Mouse (Mus musculus): ENCODE measurements around the gene Rarb. TPM values are rescaled to one million over a fixed set of nuclear protein-coding genes. Genes with fewer than 3 reads are reported as not detected.
"Not testable (repeated sequence)": the region's sequence is repeated elsewhere in the genome, so short reads cannot be mapped to it uniquely, and the experiment has no call there.

Rarb gene
- polyA plus RNA-seq, 1 experiment from 2014 or later: 25.2 TPM

- Histone ChIP-seq H3K4me1 (ENCODE audit: control insufficient read depth, insufficient read depth, low read length) (no peaks in the 10 kb centered on the region), H3K4me3 (ENCODE audit: low read depth, low read length) (no peak overlapping the region), H3K27ac (ENCODE audit: low read depth, low read length) (no peak overlapping the region), H3K4me2 (ENCODE audit: low read depth, low read length) (no peak overlapping the region), H3K9ac (replicated peaks; ENCODE audit: low read depth, low read length) (no peak overlapping the region), H3K9me3 (ENCODE audit: control insufficient read depth, low read length) (no peaks in the 10 kb centered on the region), H3K36me3 (ENCODE audit: control insufficient read depth, insufficient read depth, low read length) (no peaks in the 10 kb centered on the region), H3K27me3 (ENCODE audit: control insufficient read depth, insufficient read depth, low read length) (no peaks in the 10 kb centered on the region)
- ATAC-seq (ENCODE audit: low read depth): no peak
- 86% methylated on average over 2 of the region's 2 CpGs for WGBS
Measured at GRCm38 (mm10) chr14:16776723-16777381, 42.1 kb downstream of the Rarb start.

- no peak overlapping the region for H3K4me3 ChIP-seq (ENCODE audit: low read depth, low read length)
- H3K27me3 ChIP-seq (ENCODE audit: control insufficient read depth, insufficient read depth, low read length): no peaks in the 10 kb centered on the region
- no peak for ATAC-seq (ENCODE audit: low read depth)
- H3K9ac ChIP-seq (replicated peaks; ENCODE audit: low read depth, low read length): no peak overlapping the region
- no peak overlapping the region for H3K4me2 ChIP-seq (ENCODE audit: low read depth, low read length)
- H3K9me3 ChIP-seq (ENCODE audit: control insufficient read depth, low read length): no peaks in the 10 kb centered on the region
- no peaks in the 10 kb centered on the region for H3K4me1 ChIP-seq (ENCODE audit: control insufficient read depth, insufficient read depth, low read length)
- no peak overlapping the region for H3K27ac ChIP-seq (ENCODE audit: low read depth, low read length)
- no peaks in the 10 kb centered on the region for H3K36me3 ChIP-seq (ENCODE audit: control insufficient read depth, insufficient read depth, low read length)
- 76% methylated on average over 3 of the region's 3 CpGs for WGBS
Measured at GRCm38 (mm10) chr14:16772927-16773326, 46.0 kb downstream of the Rarb start.

- no peaks in the 10 kb centered on the region for H3K9me3 ChIP-seq (ENCODE audit: control insufficient read depth, low read length)
- H3K27me3 ChIP-seq (ENCODE audit: control insufficient read depth, insufficient read depth, low read length): no peaks in the 10 kb centered on the region
- no peak for ATAC-seq (ENCODE audit: low read depth)
- H3K4me3 ChIP-seq (ENCODE audit: low read depth, low read length): no peak overlapping the region
- H3K4me1 ChIP-seq (ENCODE audit: control insufficient read depth, insufficient read depth, low read length): no peaks in the 10 kb centered on the region
- H3K4me2 ChIP-seq (ENCODE audit: low read depth, low read length): no peak overlapping the region
- no peak overlapping the region for H3K9ac ChIP-seq (replicated peaks; ENCODE audit: low read depth, low read length)
- no peaks in the 10 kb centered on the region for H3K36me3 ChIP-seq (ENCODE audit: control insufficient read depth, insufficient read depth, low read length)
- whole genome bisulfite sequencing: 28% methylated on average over 1 of the region's 1 CpGs
- H3K27ac ChIP-seq (ENCODE audit: low read depth, low read length): no peak overlapping the region
Measured at GRCm38 (mm10) chr14:16765891-16766290, 53.1 kb downstream of the Rarb start.

- Histone ChIP-seq H3K9ac (replicated peaks; ENCODE audit: low read depth, low read length) (no peak overlapping the region), H3K4me2 (ENCODE audit: low read depth, low read length) (no peak overlapping the region), H3K4me1 (ENCODE audit: control insufficient read depth, insufficient read depth, low read length) (no peaks in the 10 kb centered on the region), H3K27ac (ENCODE audit: low read depth, low read length) (no peak overlapping the region), H3K36me3 (ENCODE audit: control insufficient read depth, insufficient read depth, low read length) (no peaks in the 10 kb centered on the region), H3K4me3 (ENCODE audit: low read depth, low read length) (no peak overlapping the region), H3K9me3 (ENCODE audit: control insufficient read depth, low read length) (no peaks in the 10 kb centered on the region), H3K27me3 (ENCODE audit: control insufficient read depth, insufficient read depth, low read length) (no peaks in the 10 kb centered on the region)
- no peak for ATAC-seq (ENCODE audit: low read depth)
Measured at GRCm38 (mm10) chr14:16762773-16763172, 56.2 kb downstream of the Rarb start.

- Histone ChIP-seq H3K36me3 (ENCODE audit: control insufficient read depth, insufficient read depth, low read length) (no peaks in the 10 kb centered on the region), H3K9me3 (ENCODE audit: control insufficient read depth, low read length) (no peaks in the 10 kb centered on the region), H3K27me3 (ENCODE audit: control insufficient read depth, insufficient read depth, low read length) (no peaks in the 10 kb centered on the region), H3K27ac (ENCODE audit: low read depth, low read length) (no peak overlapping the region), H3K4me1 (ENCODE audit: control insufficient read depth, insufficient read depth, low read length) (no peaks in the 10 kb centered on the region), H3K9ac (replicated peaks; ENCODE audit: low read depth, low read length) (no peak overlapping the region), H3K4me2 (ENCODE audit: low read depth, low read length) (no peak overlapping the region), H3K4me3 (ENCODE audit: low read depth, low read length) (no peak overlapping the region)
- ATAC-seq (ENCODE audit: low read depth): no peak
- WGBS: 57% methylated on average over 6 of the region's 6 CpGs
Measured at GRCm38 (mm10) chr14:16758773-16759434, 60.1 kb downstream of the Rarb start.

GRCm38 (mm10) chr14:16755601-16756000 lies 63.4 kb downstream of the Rarb start:
- not testable (repeated sequence) for H3K9ac ChIP-seq (replicated peaks; ENCODE audit: low read depth, low read length); H3K9me3 ChIP-seq (ENCODE audit: control insufficient read depth, low read length); H3K27ac ChIP-seq (ENCODE audit: low read depth, low read length); H3K4me2 ChIP-seq (ENCODE audit: low read depth, low read length); H3K36me3 ChIP-seq (ENCODE audit: control insufficient read depth, insufficient read depth, low read length); H3K4me1 ChIP-seq (ENCODE audit: control insufficient read depth, insufficient read depth, low read length); ATAC-seq (ENCODE audit: low read depth); H3K4me3 ChIP-seq (ENCODE audit: low read depth, low read length); H3K27me3 ChIP-seq (ENCODE audit: control insufficient read depth, insufficient read depth, low read length)
- 95% methylated on average over 1 of the region's 1 CpGs for WGBS

- WGBS: 78% methylated on average over 1 of the region's 1 CpGs
Measured at GRCm38 (mm10) chr14:16752648-16753047, 66.3 kb downstream of the Rarb start.

GRCm38 (mm10) chr14:16746982-16747578 lies 71.9 kb downstream of the Rarb start:
- ATAC-seq (ENCODE audit: low read depth): no peak
- H3K4me3 ChIP-seq (ENCODE audit: low read depth, low read length): no peak overlapping the region
- no peaks in the 10 kb centered on the region for H3K27me3 ChIP-seq (ENCODE audit: control insufficient read depth, insufficient read depth, low read length)
- 83% methylated on average over 2 of the region's 2 CpGs for WGBS
- H3K9ac ChIP-seq (replicated peaks; ENCODE audit: low read depth, low read length): no peak overlapping the region
- no peak overlapping the region for H3K4me2 ChIP-seq (ENCODE audit: low read depth, low read length)
- no peak overlapping the region for H3K27ac ChIP-seq (ENCODE audit: low read depth, low read length)
- no peaks in the 10 kb centered on the region for H3K9me3 ChIP-seq (ENCODE audit: control insufficient read depth, low read length)
- no peaks in the 10 kb centered on the region for H3K4me1 ChIP-seq (ENCODE audit: control insufficient read depth, insufficient read depth, low read length)
- no peaks in the 10 kb centered on the region for H3K36me3 ChIP-seq (ENCODE audit: control insufficient read depth, insufficient read depth, low read length)

More at GRCm38 (mm10) chr14:16752648-16753047, 66.3 kb downstream of the Rarb start:
- H3K4me2 ChIP-seq (ENCODE audit: low read depth, low read length): no peak overlapping the region
- no peak overlapping the region for H3K9ac ChIP-seq (replicated peaks; ENCODE audit: low read depth, low read length)
- H3K4me3 ChIP-seq (ENCODE audit: low read depth, low read length): no peak overlapping the region
- no peak for ATAC-seq (ENCODE audit: low read depth)
- H3K36me3 ChIP-seq (ENCODE audit: control insufficient read depth, insufficient read depth, low read length): no peaks in the 10 kb centered on the region
- H3K4me1 ChIP-seq (ENCODE audit: control insufficient read depth, insufficient read depth, low read length): no peaks in the 10 kb centered on the region
- no peaks in the 10 kb centered on the region for H3K27me3 ChIP-seq (ENCODE audit: control insufficient read depth, insufficient read depth, low read length)
- no peaks in the 10 kb centered on the region for H3K9me3 ChIP-seq (ENCODE audit: control insufficient read depth, low read length)
- no peak overlapping the region for H3K27ac ChIP-seq (ENCODE audit: low read depth, low read length)

- no peaks in the 10 kb centered on the region for H3K9me3 ChIP-seq (ENCODE audit: control insufficient read depth, low read length)
- ATAC-seq (ENCODE audit: low read depth): peak; percentile 53
Measured at GRCm38 (mm10) chr14:16740982-16741739, 77.8 kb downstream of the Rarb start.

More at GRCm38 (mm10) chr14:16740982-16741739, 77.8 kb downstream of the Rarb start:
- Histone ChIP-seq H3K9ac (replicated peaks; ENCODE audit: low read depth, low read length) (no peak overlapping the region), H3K4me2 (ENCODE audit: low read depth, low read length) (no peak overlapping the region), H3K4me1 (ENCODE audit: control insufficient read depth, insufficient read depth, low read length) (no peaks in the 10 kb centered on the region), H3K27me3 (ENCODE audit: control insufficient read depth, insufficient read depth, low read length) (no peaks in the 10 kb centered on the region; the same call in 1 of the 2 replicates), H3K36me3 (ENCODE audit: control insufficient read depth, insufficient read depth, low read length) (no peaks in the 10 kb centered on the region), H3K4me3 (ENCODE audit: low read depth, low read length) (no peak overlapping the region), H3K27ac (ENCODE audit: low read depth, low read length) (no peak overlapping the region)
- 78% methylated on average over 13 of the region's 13 CpGs for WGBS
